Mouse (Mus musculus) liver (tissue): Measurements from ENCODE around the gene Lsm12.
"Not testable (repeated sequence)": the region's sequence is repeated elsewhere in the genome, so short reads cannot be mapped to it uniquely, and the experiment has no call there.

Experiments used
- DNase-seq: peaks from one replicate; pipeline ENCODE4 v3.0.0-alpha.2; 2020; ENCODE audit warnings: mixed read lengths

The Lsm12 gene

DNA sequence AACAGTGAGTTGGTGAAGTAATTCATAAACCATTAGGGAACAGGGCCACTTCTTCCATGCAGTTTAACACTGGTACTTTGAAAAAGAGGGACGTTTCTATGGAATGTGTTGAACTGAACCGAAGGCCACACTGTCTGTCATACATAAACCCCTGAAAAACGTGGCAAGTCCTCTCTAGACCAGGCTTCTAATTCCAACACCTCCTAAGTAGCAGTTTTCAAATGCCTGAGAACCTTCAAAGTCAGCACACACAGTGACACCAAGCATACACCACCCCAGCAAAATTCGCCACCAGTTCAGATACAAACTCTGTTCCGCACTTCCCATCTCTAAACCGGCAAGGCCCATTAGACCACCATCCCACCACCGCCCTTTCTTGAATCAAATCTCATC is 847 bp downstream of the Lsm12 start:
- no peak for DNase-seq

GRCm38 (mm10) chr11:102179836-102180235 is 5.3 kb downstream of the Lsm12 start:
- DNase-seq = no peak

GRCm38 (mm10) chr11:102168689-102169088 is 16.4 kb downstream of the Lsm12 start:
- DNase-seq = no peak

DNA sequence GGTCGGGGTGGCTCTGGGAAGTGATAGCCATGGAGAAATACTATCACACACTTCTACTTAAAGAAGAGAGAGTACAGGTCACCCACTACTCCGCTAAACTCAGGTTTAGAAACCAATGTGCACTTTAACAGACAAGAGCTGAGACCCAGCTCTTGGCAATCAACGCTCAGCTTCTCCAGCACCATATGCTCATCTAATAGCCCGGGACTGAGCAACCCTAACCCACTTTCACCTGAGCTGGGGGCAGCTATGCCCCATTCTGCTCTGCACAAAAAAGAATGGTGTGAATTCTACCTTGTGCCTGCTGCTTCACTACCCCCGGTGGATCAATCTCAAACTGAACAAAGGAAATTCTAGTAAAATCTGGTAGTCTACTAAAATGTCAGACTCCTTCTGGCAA is 17.6 kb downstream of the Lsm12 start:
- no peak for DNase-seq

DNA sequence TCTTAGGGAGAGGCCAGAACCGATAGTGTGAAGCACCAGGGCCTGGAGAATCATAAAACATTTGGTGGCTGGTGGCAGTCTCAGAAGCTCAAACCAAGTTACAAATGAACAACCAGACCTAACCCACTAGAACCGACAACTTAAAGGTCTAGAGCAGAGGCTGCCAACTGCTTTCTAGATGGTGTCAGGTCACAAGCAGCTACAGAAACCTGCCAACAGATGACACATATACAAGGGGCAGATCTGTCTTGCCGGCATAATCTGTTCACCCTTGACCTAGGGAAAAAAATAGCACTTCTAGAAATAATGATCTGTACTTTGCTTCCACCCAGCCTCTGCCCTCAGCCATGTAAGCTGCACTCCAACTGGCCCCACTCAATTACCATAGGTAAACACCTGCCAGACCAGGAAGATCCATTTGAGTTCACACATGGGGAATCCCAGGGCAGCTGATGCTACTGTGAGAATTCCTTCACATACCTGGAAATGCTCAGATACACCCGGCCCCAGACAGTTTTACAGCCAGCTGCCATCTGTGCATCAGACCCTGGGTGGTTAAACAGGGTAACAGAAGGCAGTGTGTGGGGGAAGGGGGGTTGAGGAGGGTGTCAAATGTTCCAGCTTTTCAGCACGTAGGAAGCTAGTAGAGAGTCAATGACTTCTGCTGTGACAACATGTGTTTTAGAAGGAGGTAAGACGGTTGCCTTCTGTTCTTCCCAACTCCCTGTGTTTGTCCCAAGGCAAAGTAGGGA is 18.9 kb downstream of the Lsm12 start:
- no peak for DNase-seq

DNA sequence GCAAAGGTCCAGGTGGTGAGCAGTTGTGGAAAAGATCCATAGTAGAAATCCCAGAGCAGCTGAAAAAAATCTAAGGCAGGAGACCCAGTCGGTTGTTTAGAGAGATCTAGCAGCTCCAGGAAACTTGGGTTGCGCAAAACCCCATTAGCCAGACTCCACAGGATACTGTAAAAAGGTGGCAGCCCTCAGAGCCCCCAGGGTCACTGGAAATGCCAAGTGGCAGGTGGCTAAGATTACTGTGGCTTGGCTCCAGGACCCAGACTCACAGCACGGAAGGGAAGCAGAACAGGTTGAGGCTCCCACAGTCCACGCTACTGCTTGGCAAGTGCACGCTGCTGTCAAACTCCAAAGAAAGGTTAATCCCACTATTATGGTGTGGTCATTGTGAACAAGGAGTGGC is 25.3 kb downstream of the Lsm12 start:
- DNase-seq = no peak

DNA sequence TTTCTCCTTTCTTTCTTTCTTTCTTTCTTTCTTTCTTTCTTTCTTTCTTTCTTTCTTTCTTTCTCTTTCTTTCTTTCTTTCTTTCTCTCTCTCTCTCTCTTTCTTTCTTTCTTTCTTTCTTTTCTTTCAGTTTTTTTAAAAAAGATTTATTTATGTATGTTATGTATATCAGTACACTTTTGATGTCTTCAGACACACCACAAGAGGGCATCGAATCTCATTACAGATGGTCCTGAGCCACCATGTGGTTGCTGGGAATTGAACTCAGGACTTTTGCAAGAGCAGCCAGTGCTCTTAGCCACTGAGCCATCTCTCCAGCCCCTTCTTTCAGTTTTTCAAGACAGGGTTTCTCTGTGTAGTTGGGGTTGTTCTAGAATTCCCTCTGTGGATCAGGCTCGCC is 27.1 kb downstream of the Lsm12 start:
- not testable (repeated sequence) for DNase-seq

DNA sequence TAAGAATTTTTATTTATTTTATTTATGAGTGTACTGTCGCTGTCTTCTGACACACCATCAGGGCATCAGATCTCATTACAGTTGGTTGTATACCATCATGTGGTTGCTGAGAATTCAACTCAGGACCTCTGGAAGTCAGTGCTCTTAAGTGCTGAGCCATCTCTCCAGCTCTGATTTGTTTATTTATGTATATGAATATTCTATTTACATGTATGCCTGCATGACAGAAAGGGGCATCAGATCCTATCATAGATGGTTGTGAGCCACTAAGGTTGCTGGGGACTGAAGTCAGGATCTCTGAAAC is 28.4 kb downstream of the Lsm12 start:
- DNase-seq = no peak

GRCm38 (mm10) chr11:102156039-102156785 is 28.9 kb downstream of the Lsm12 start, which contains the start of gene Tmem101:
TSS of gene Tmem101 (minus strand) at chr11:102156404.
- DNase-seq = peak; percentile 86

- no peak for DNase-seq
Measured at GRCm38 (mm10) chr11:102147213-102147989, 37.7 kb downstream of the Lsm12 start.

- DNase-seq = no peak
Measured at GRCm38 (mm10) chr11:102146531-102146930, 38.6 kb downstream of the Lsm12 start.

DNA sequence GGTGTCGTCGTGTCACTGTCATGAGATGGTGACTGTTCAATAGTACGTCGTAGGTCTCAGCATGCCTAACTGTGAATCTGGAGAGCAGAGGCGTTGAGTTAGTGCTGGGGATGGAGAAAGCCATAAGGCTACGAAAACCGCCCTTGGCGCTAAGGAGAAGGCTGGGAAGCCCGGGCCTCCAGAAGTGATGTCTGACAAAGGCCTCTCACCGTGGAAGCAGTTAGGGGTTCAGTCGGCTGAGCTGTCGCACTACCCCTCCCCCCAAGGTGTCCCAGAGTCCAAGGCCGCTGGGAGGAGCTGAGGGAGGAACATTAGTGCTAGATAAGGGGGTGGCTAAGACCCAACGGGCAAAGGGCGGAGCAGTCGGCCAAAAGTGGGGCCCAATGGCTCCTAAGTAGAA is 39.1 kb downstream of the Lsm12 start:
- DNase-seq = peak; percentile 75

- peak; percentile 67 for DNase-seq
Measured at GRCm38 (mm10) chr11:102145471-102146001, 39.6 kb downstream of the Lsm12 start, which contains the start of gene Nags. TSS of gene Nags (plus strand) at chr11:102145513.

DNA sequence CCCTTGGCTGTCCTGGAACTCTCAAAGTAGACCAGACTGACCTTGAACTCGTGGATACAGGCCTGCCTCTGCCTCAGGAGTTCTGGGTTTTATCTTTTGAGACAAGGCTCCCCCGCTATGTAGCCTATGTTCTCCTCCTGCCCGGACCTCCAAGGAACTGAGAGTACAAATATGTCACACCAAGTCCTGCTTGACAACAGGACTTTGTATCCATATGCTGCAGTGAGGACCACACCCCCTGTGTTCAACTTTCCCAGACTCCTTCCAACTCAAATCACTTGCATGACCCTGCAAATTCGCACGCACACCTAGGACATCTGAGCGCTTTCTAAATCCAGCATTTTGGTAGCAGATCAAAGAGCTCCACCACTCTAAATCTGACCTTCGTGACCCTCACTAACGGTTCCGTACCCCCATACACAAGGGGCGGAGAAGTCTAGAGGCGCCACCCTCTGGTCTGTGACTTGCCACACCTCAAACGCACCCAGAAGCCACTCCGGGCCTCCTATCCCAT is 40.1 kb downstream of the Lsm12 start:
- no peak for DNase-seq

- peak; percentile 40 for DNase-seq
Measured at GRCm38 (mm10) chr11:102142355-102142754, 42.7 kb downstream of the Lsm12 start.

DNA sequence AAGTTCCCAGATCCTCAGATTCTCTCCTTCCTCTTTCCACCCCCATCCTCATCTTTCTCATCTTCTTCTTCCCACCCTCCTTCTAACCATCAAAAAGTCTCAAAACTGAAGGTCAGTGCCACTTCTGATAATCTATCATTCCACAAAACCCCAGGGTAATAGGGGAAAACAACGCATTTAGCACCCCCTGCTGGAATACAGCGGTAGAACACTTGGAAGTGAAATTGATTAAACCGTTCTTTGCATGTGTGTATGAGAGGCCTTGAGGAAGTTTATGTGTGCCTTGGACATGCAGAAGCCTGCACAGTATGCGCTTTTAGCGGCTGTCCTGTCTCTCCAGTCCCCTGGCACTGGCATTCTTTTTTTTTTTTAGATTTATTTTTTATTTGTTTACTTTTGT is 44.6 kb downstream of the Lsm12 start:
- peak; percentile 67 for DNase-seq

- peak; percentile 77 for DNase-seq
Measured at GRCm38 (mm10) chr11:102138447-102138740, 46.7 kb downstream of the Lsm12 start.

- no peak for DNase-seq
Measured at GRCm38 (mm10) chr11:102137625-102138446, 47.3 kb downstream of the Lsm12 start.

GRCm38 (mm10) chr11:102134516-102134915 is 50.6 kb downstream of the Lsm12 start:
- DNase-seq = no peak

DNA sequence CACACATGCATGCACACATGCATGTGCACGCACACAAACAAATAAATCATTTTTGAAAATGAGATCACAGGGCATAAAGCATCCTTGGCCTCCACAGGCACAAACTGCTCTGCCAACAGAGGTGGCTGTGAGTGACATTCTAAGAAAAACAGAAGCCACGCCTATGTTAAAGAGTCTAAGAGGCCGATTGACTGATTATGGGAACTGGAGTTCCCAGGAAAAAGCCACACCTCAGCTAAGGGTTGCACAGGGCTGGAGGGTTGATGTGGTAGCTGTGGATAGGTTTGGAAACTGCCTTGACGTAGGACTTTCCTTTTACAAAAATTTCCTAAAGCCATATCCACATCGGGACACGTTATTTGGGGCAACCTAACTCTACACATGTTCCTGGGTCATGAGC is 67.7 kb downstream of the Lsm12 start:
- peak; percentile 53 for DNase-seq

DNA sequence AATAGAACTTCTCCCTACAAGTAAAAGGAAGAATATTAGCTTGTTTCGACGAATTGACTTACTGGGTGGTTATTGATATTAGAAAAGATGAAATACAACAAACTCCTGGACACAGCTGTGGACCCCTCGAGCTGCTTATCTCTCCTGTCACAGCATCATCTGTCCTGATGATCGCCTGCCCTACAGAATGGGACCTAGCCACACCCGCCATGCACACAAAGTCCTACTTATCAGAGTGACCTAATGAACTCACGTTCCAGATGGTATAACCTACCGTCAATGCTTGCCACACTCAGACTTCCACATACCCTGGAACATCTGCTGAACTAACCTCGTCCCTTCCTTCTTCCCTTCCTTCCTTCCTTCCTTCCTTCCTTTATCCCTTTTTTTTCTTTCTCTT is 68.9 kb downstream of the Lsm12 start:
- DNase-seq = peak; percentile 52
